ENCODE assay signal across 22 mouse cellular contexts in the genomic region with DNA sequence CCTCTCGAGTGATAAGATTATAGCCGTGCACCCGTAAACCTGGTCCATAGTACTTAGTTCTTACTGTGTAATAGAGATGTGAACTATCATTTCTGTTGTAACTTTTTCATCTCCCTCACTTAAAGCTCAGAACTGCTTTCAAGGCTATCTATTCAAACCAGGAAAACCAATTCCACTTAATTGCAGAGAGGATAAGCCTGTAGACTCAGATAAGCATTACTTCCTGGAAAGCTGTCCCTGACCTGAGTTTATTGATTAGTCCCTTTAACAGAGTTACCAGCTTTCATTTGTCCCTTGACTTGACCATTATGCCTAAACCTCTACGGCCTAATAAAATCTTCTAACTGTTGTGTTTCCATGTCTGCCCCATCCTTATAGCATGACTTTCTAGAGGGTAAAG. TPM values are rescaled to one million over a fixed set of nuclear protein-coding genes. Genes with fewer than 3 reads are reported as not detected.
A peak's percentile ranks its signal among the peaks of the same experiment; 100 is the strongest.
DNase-seq lines count a peak whose midpoint lies in the region; ATAC-seq and TF ChIP-seq lines count a peak whose summit lies in the region.
"Had no signal": no experiment of that assay in that cellular context is flagged by ENCODE, and none has a peak within 500 bp of the region (broad histone marks: within the 10 kb centered on the region; RNA-seq: fewer than 3 reads in every experiment).

No protein-coding gene starts in this region.

- H3K27ac ChIP-seq in liver, adult 2 months (replicated peaks; ENCODE audit: insufficient read depth, low read depth, low read length), result peak overlapping the region; percentile 96
- no peak overlapping the region for H3K27ac ChIP-seq in liver, embryonic 13.5 days
- H3K27ac ChIP-seq in small intestine, adult 2 months (ENCODE audit: insufficient read depth, low read depth, low read length), result peak overlapping the region; percentile 91
- H3K27ac ChIP-seq: forebrain, embryonic 15.5 days; midbrain, embryonic 13.5 days; neural tube, embryonic 12.5 days had no signal

- no peaks in the 10 kb centered on the region for H3K27me3 ChIP-seq in liver, adult 2 months (ENCODE audit: control insufficient read depth, insufficient read depth, low read length)
- peaks cover 3% of the 10 kb centered on the region; the same call in 1 of the 2 replicates for H3K27me3 ChIP-seq in liver, embryonic 13.5 days
- H3K27me3 ChIP-seq in small intestine, adult 2 months (ENCODE audit: control insufficient read depth, insufficient read depth, low read length), result no peaks in the 10 kb centered on the region
- H3K27me3 ChIP-seq: forebrain, embryonic 15.5 days; midbrain, embryonic 13.5 days; neural tube, embryonic 12.5 days had no signal

- no peak for TF ChIP-seq CTCF in liver, adult 2 months (IDR thresholded peaks at IDR 0.05; ENCODE audit: low read depth, low read length)
- no peak for TF ChIP-seq CTCF in small intestine, adult 2 months (IDR thresholded peaks at IDR 0.05; ENCODE audit: extremely low read depth, insufficient read length, insufficient replicate concordance, low read depth, low read length)

- peak; percentile 76 for DNase-seq in liver, adult 2 months (ENCODE audit: extremely low read depth, low read depth, low spot score)
- DNase-seq in liver, result no peak
- peak; percentile 68 for DNase-seq in c-Kit-positive CD71-positive TER-119-positive erythroid progenitor cells, embryonic 14.5 days (ENCODE audit: low spot score)
- no peak for DNase-seq in liver, embryonic 13.5 days
- DNase-seq in heart, postnatal 14 days, result no peak
- no peak for DNase-seq in spleen, postnatal 10 days (ENCODE audit: low spot score in 2 of 2)
- DNase-seq in right cerebral cortex, postnatal 36 days (ENCODE audit: low spot score in 2 of 2), result no peak
- DNase-seq: adrenal gland, adult 8-10 months; cerebellum, adult 11 months; cerebellum, postnatal 10 days; gastrocnemius, postnatal 10 days; heart, adult 11 months; kidney, adult 8-10 months; kidney, postnatal 10 days; lung, adult 2 months; lung, postnatal 14 days had no signal

- WGBS in liver, adult 2 months, result 31% methylated on average over 4 of the region's 4 CpGs
- 18% methylated on average over 4 of the region's 4 CpGs for WGBS in liver, embryonic 13.5 days (ENCODE audit: insufficient replicate concordance)
- 24% methylated on average over 4 of the region's 4 CpGs for WGBS in small intestine, adult 2 months

- intact Hi-C loops in heart, postnatal 14 days (cut with DNase I), result no loop called here

- no peaks in the 10 kb centered on the region for H3K9me3 ChIP-seq in liver, embryonic 13.5 days (replicated peaks)
- H3K9me3 ChIP-seq: embryonic facial prominence, embryonic 10.5 days; forebrain, embryonic 15.5 days; midbrain, embryonic 13.5 days; neural tube, embryonic 12.5 days had no signal

- no peak for TF ChIP-seq POLR2A in liver, adult 2 months (IDR thresholded peaks at IDR 0.05; ENCODE audit: extremely low read depth, insufficient read depth, low read length)
- no peak for TF ChIP-seq POLR2A in small intestine, adult 2 months (IDR thresholded peaks at IDR 0.05; ENCODE audit: low read depth, low read length)

- peaks cover 16% of the 10 kb centered on the region for H3K4me1 ChIP-seq in liver, adult 2 months (ENCODE audit: control insufficient read depth, insufficient read depth, low read length)
- peaks cover 58% of the 10 kb centered on the region for H3K4me1 ChIP-seq in liver, embryonic 13.5 days (replicated peaks)
- peaks cover 10% of the 10 kb centered on the region; the same call in 1 of the 2 replicates for H3K4me1 ChIP-seq in small intestine, adult 2 months (ENCODE audit: control insufficient read depth, insufficient read depth, insufficient read length, low read length)

- H3K36me3 ChIP-seq in liver, adult 2 months (ENCODE audit: control insufficient read depth, insufficient read depth, low read length), result peaks cover 19% of the 10 kb centered on the region
- H3K36me3 ChIP-seq in liver, embryonic 13.5 days, result peaks cover 14% of the 10 kb centered on the region
- H3K36me3 ChIP-seq in small intestine, adult 2 months (ENCODE audit: control insufficient read depth, insufficient read depth, low read length), result peaks cover 11% of the 10 kb centered on the region
- H3K36me3 ChIP-seq: forebrain, embryonic 15.5 days had no signal

- H3K4me3 ChIP-seq in liver, adult 2 months (ENCODE audit: insufficient read depth, low read depth, low read length), result no peak overlapping the region
- H3K4me3 ChIP-seq in liver, embryonic 13.5 days (replicated peaks), result no peak overlapping the region; the same call in 1 of the 2 replicates
- H3K4me3 ChIP-seq in small intestine, adult 2 months (ENCODE audit: low read depth, low read length), result no peak overlapping the region
- H3K4me3 ChIP-seq: embryonic facial prominence, embryonic 10.5 days; forebrain, embryonic 15.5 days; midbrain, embryonic 13.5 days; neural tube, embryonic 12.5 days had no signal

- ATAC-seq in liver, embryonic 13.5 days (ENCODE audit: low read depth), result peak; percentile 16; the same call in 1 of the 2 replicates
- ATAC-seq: forebrain, embryonic 15.5 days; midbrain, embryonic 13.5 days had no signal

- peak overlapping the region; percentile 85 for H3K4me2 ChIP-seq in liver, embryonic 13.5 days
- H3K4me2 ChIP-seq: forebrain, embryonic 15.5 days; heart, embryonic 11.5 days; midbrain, embryonic 13.5 days; neural tube, embryonic 12.5 days had no signal

- peaks cover 13% of the 10 kb centered on the region; the same call in 1 of the 2 replicates for H3K79me2 ChIP-seq in liver, adult 2 months (ENCODE audit: control insufficient read depth, insufficient read depth, low read length)

- no peak overlapping the region for H3K9ac ChIP-seq in liver, adult 2 months (ENCODE audit: low read depth, low read length)
- H3K9ac ChIP-seq in liver, embryonic 13.5 days, result no peak overlapping the region
- H3K9ac ChIP-seq: forebrain, embryonic 15.5 days; midbrain, embryonic 13.5 days; neural tube, embryonic 12.5 days had no signal

RNA-seq across cellular contexts. Expression of gene Prdx1, which starts 1.4 kb away (rescaled TPM):
- total RNA-seq in liver, adult 2 months (2014; rRNA removed), result 868 and 925 TPM in 2 replicates
- polyA plus RNA-seq in liver, adult 2 months (2012; rRNA removed), result 376 and 421 TPM in 2 replicates
- 994 and 1,129 TPM in 2 replicates for polyA plus RNA-seq in liver, embryonic 13.5 days (2015; fragmentation: Nextera tagmentation; extraction: Ambion mirVana)
- polyA plus RNA-seq in small intestine, adult 2 months (2012; rRNA removed), result 40.5 and 74.0 TPM in 2 replicates
- total RNA-seq in heart, postnatal 14 days (2021), result 100 to 1,000 TPM; 392 to 403 TPM

RNA-seq across cellular contexts. Expression of gene Mmachc, which starts 24.2 kb away (rescaled TPM):
- 10.3 and 11.3 TPM in 2 replicates for total RNA-seq in liver, adult 2 months (2014; rRNA removed)
- 15.7 and 17.3 TPM in 2 replicates for polyA plus RNA-seq in liver, adult 2 months (2012; rRNA removed)
- polyA plus RNA-seq in liver, embryonic 13.5 days (2015; fragmentation: Nextera tagmentation; extraction: Ambion mirVana), result 13.6 and 17.1 TPM in 2 replicates
- 2.0 and 2.1 TPM in 2 replicates for polyA plus RNA-seq in small intestine, adult 2 months (2012; rRNA removed)
- 10 to 100 TPM; 39.9 to 42.3 TPM for total RNA-seq in heart, postnatal 14 days (2021)

RNA-seq across cellular contexts. Expression of gene Ccdc163, which starts 24.4 kb away (rescaled TPM):
- total RNA-seq in liver, adult 2 months (2014; rRNA removed), result 2.7 and 4.2 TPM in 2 replicates
- polyA plus RNA-seq in liver, adult 2 months (2012; rRNA removed), result 9.3 and 13.1 TPM in 2 replicates
- polyA plus RNA-seq in liver, embryonic 13.5 days (2015; fragmentation: Nextera tagmentation; extraction: Ambion mirVana), result 13.3 and 13.7 TPM in 2 replicates
- 5.0 and 8.9 TPM in 2 replicates for polyA plus RNA-seq in small intestine, adult 2 months (2012; rRNA removed)
- total RNA-seq in heart, postnatal 14 days (2021), result 1 to 10 TPM; 6.8 to 9.3 TPM

RNA-seq across cellular contexts. Expression of gene Akr1a1, which starts 32.5 kb away (rescaled TPM):
- total RNA-seq in liver, adult 2 months (2014; rRNA removed), result 337 and 363 TPM in 2 replicates
- polyA plus RNA-seq in liver, adult 2 months (2012; rRNA removed), result 517 and 533 TPM in 2 replicates
- polyA plus RNA-seq in liver, embryonic 13.5 days (2015; fragmentation: Nextera tagmentation; extraction: Ambion mirVana), result 273 and 281 TPM in 2 replicates
- polyA plus RNA-seq in small intestine, adult 2 months (2012; rRNA removed), result 304 and 652 TPM in 2 replicates
- total RNA-seq in heart, postnatal 14 days (2021), result 100 to 1,000 TPM; 315 to 333 TPM

RNA-seq across cellular contexts. Expression of gene Tesk2, which starts 36.8 kb away (rescaled TPM):
- 11.5 and 13.6 TPM in 2 replicates for total RNA-seq in liver, adult 2 months (2014; rRNA removed)
- 7.2 and 7.8 TPM in 2 replicates for polyA plus RNA-seq in liver, adult 2 months (2012; rRNA removed)
- polyA plus RNA-seq in liver, embryonic 13.5 days (2015; fragmentation: Nextera tagmentation; extraction: Ambion mirVana), result 2.1 and 2.5 TPM in 2 replicates
- 5.5 and 25.6 TPM in 2 replicates for polyA plus RNA-seq in small intestine, adult 2 months (2012; rRNA removed)
- 1 to 10 TPM; 1.7 to 2.7 TPM for total RNA-seq in heart, postnatal 14 days (2021)

Comparison
In these comparisons a context has a peak if more than half of its experiments do, and no peak if none do; other contexts are left out.
1. DNase-seq: peak in liver, adult 2 months (single experiment) and c-Kit-positive CD71-positive TER-119-positive erythroid progenitor cells, embryonic 14.5 days (single experiment); none in liver (single experiment), liver, embryonic 13.5 days (single experiment), heart, postnatal 14 days (0 of 2), spleen, postnatal 10 days (0 of 2) and right cerebral cortex, postnatal 36 days (0 of 2).